Mouse (Mus musculus): ENCODE measurements around the gene Tmem115. TPM values are rescaled to one million over a fixed set of nuclear protein-coding genes. Genes with fewer than 3 reads are reported as not detected.
"Not testable (repeated sequence)": the region's sequence is repeated elsewhere in the genome, so short reads cannot be mapped to it uniquely, and the experiment has no call there.

Tmem115 gene
- polyA plus RNA-seq, 1 experiment from 2014 or later: 44.4 TPM

- ATAC-seq (peak; percentile 98), DNase-seq (ENCODE audit: low spot score) (peak; percentile 96)
- Histone ChIP-seq H3K4me3 (ENCODE audit: low read depth, low read length) (peak within 1 kb of the TSS; percentile 71), H3K9ac (ENCODE audit: low read length) (peak within 1 kb of the TSS; percentile 76), H3K27me3 (replicated peaks; ENCODE audit: control insufficient read depth, insufficient read depth, low read length) (no peaks in the 10 kb centered on the region), H3K9me3 (replicated peaks; ENCODE audit: control insufficient read depth, low read length) (no peaks in the 10 kb centered on the region), H3K27ac (ENCODE audit: low read depth, low read length) (no peak within 1 kb of the TSS; the same call in 1 of the 2 replicates), H3K4me2 (ENCODE audit: low read length) (peak within 1 kb of the TSS; percentile 75), H3K36me3 (ENCODE audit: control insufficient read depth, insufficient read depth, low read length) (peaks cover 65% of the 10 kb centered on the region), H3K4me1 (ENCODE audit: control insufficient read depth, insufficient read depth, low read length) (peaks cover 14% of the 10 kb centered on the region)
- under 1% methylated on average over 46 of the region's 46 CpGs for WGBS
Observed at GRCm38 (mm10) chr9:107563029-107563581, 29.4 kb downstream of the Tmem115 start, which contains the start of gene Tusc2. Gene Tusc2 (plus strand): TSS chr9:107563255.

GRCm38 (mm10) chr9:107565556-107565955, 31.8 kb downstream of the Tmem115 start:
- not testable (repeated sequence) for H3K4me3 ChIP-seq (ENCODE audit: low read depth, low read length); ATAC-seq; DNase-seq (ENCODE audit: low spot score); H3K9ac ChIP-seq (ENCODE audit: low read length); H3K9me3 ChIP-seq (replicated peaks; ENCODE audit: control insufficient read depth, low read length); H3K4me2 ChIP-seq (ENCODE audit: low read length); H3K27ac ChIP-seq (ENCODE audit: low read depth, low read length); H3K27me3 ChIP-seq (replicated peaks; ENCODE audit: control insufficient read depth, insufficient read depth, low read length)
- peaks cover 41% of the 10 kb centered on the region for H3K36me3 ChIP-seq (ENCODE audit: control insufficient read depth, insufficient read depth, low read length)
- 46% methylated on average over 5 of the region's 5 CpGs for WGBS
- peaks cover 24% of the 10 kb centered on the region for H3K4me1 ChIP-seq (ENCODE audit: control insufficient read depth, insufficient read depth, low read length)

GRCm38 (mm10) chr9:107566041-107566709, 32.4 kb downstream of the Tmem115 start:
- Histone ChIP-seq H3K4me3 (ENCODE audit: low read depth, low read length) (no peak overlapping the region), H3K4me1 (ENCODE audit: control insufficient read depth, insufficient read depth, low read length) (peaks cover 31% of the 10 kb centered on the region), H3K27me3 (replicated peaks; ENCODE audit: control insufficient read depth, insufficient read depth, low read length) (no peaks in the 10 kb centered on the region), H3K9me3 (replicated peaks; ENCODE audit: control insufficient read depth, low read length) (no peaks in the 10 kb centered on the region), H3K9ac (ENCODE audit: low read length) (no peak overlapping the region), H3K36me3 (ENCODE audit: control insufficient read depth, insufficient read depth, low read length) (peaks cover 41% of the 10 kb centered on the region), H3K4me2 (ENCODE audit: low read length) (0 out of 2 replicates have a peak overlapping the region, but pooled peaks have one; percentile 0), H3K27ac (ENCODE audit: low read depth, low read length) (no peak overlapping the region)
- ATAC-seq: no peak
- 60% methylated on average over 15 of the region's 15 CpGs for WGBS
- peak; percentile 73 for DNase-seq (ENCODE audit: low spot score)

- Histone ChIP-seq H3K4me1 (ENCODE audit: control insufficient read depth, insufficient read depth, low read length) (peaks cover 31% of the 10 kb centered on the region), H3K9ac (ENCODE audit: low read length) (no peak overlapping the region), H3K27me3 (replicated peaks; ENCODE audit: control insufficient read depth, insufficient read depth, low read length) (no peaks in the 10 kb centered on the region), H3K36me3 (ENCODE audit: control insufficient read depth, insufficient read depth, low read length) (peaks cover 41% of the 10 kb centered on the region), H3K9me3 (replicated peaks; ENCODE audit: control insufficient read depth, low read length) (no peaks in the 10 kb centered on the region), H3K4me3 (ENCODE audit: low read depth, low read length) (no peak overlapping the region), H3K27ac (ENCODE audit: low read depth, low read length) (no peak overlapping the region), H3K4me2 (ENCODE audit: low read length) (no peak overlapping the region)
- WGBS: 64% methylated on average over 3 of the region's 3 CpGs
- no peak for ATAC-seq
- no peak for DNase-seq (ENCODE audit: low spot score)
Observed at GRCm38 (mm10) chr9:107566855-107567254, 33.1 kb downstream of the Tmem115 start.

- Histone ChIP-seq H3K36me3 (ENCODE audit: control insufficient read depth, insufficient read depth, low read length) (peaks cover 43% of the 10 kb centered on the region), H3K4me2 (ENCODE audit: low read length) (peak within 1 kb of the TSS; percentile 92), H3K27ac (ENCODE audit: low read depth, low read length) (peak within 1 kb of the TSS; percentile 77), H3K27me3 (replicated peaks; ENCODE audit: control insufficient read depth, insufficient read depth, low read length) (no peaks in the 10 kb centered on the region), H3K4me3 (ENCODE audit: low read depth, low read length) (peak within 1 kb of the TSS; percentile 88), H3K9ac (ENCODE audit: low read length) (peak within 1 kb of the TSS; percentile 92), H3K9me3 (replicated peaks; ENCODE audit: control insufficient read depth, low read length) (no peaks in the 10 kb centered on the region), H3K4me1 (ENCODE audit: control insufficient read depth, insufficient read depth, low read length) (peaks cover 31% of the 10 kb centered on the region)
- ATAC-seq: no peak
- no peak for DNase-seq (ENCODE audit: low spot score)
- 4% methylated on average over 18 of the region's 18 CpGs for WGBS
Observed at GRCm38 (mm10) chr9:107567702-107568319, 34.1 kb downstream of the Tmem115 start, which contains the start of gene Hyal2. Gene Hyal2 (plus strand): TSS chr9:107567945.

- peak overlapping the region; percentile 88 for H3K4me3 ChIP-seq (ENCODE audit: low read depth, low read length)
- peak; percentile 91 for ATAC-seq
- peak overlapping the region; percentile 92 for H3K4me2 ChIP-seq (ENCODE audit: low read length)
- peaks cover 51% of the 10 kb centered on the region for H3K36me3 ChIP-seq (ENCODE audit: control insufficient read depth, insufficient read depth, low read length)
- DNase-seq (ENCODE audit: low spot score): peak; percentile 95
- H3K9me3 ChIP-seq (replicated peaks; ENCODE audit: control insufficient read depth, low read length): no peaks in the 10 kb centered on the region
- WGBS: under 1% methylated on average over 41 of the region's 41 CpGs
- H3K27ac ChIP-seq (ENCODE audit: low read depth, low read length): peak overlapping the region; percentile 77
- peaks cover 29% of the 10 kb centered on the region for H3K4me1 ChIP-seq (ENCODE audit: control insufficient read depth, insufficient read depth, low read length)
- H3K9ac ChIP-seq (ENCODE audit: low read length): peak overlapping the region; percentile 92
- no peaks in the 10 kb centered on the region for H3K27me3 ChIP-seq (replicated peaks; ENCODE audit: control insufficient read depth, insufficient read depth, low read length)
Observed at GRCm38 (mm10) chr9:107568331-107569261, 34.9 kb downstream of the Tmem115 start.

GRCm38 (mm10) chr9:107569270-107569669, 35.5 kb downstream of the Tmem115 start:
- no peak for DNase-seq (ENCODE audit: low spot score)
- Histone ChIP-seq H3K27me3 (replicated peaks; ENCODE audit: control insufficient read depth, insufficient read depth, low read length) (no peaks in the 10 kb centered on the region), H3K4me1 (ENCODE audit: control insufficient read depth, insufficient read depth, low read length) (peaks cover 25% of the 10 kb centered on the region), H3K36me3 (ENCODE audit: control insufficient read depth, insufficient read depth, low read length) (peaks cover 54% of the 10 kb centered on the region), H3K4me3 (ENCODE audit: low read depth, low read length) (peak overlapping the region; percentile 88), H3K27ac (ENCODE audit: low read depth, low read length) (peak overlapping the region; percentile 77), H3K9me3 (replicated peaks; ENCODE audit: control insufficient read depth, low read length) (no peaks in the 10 kb centered on the region), H3K4me2 (ENCODE audit: low read length) (peak overlapping the region; percentile 92), H3K9ac (ENCODE audit: low read length) (peak overlapping the region; percentile 92)
- WGBS: 1% methylated on average over 23 of the region's 23 CpGs
- peak; percentile 25 for ATAC-seq

- no peak for DNase-seq (ENCODE audit: low spot score)
- ATAC-seq: no peak
- Histone ChIP-seq H3K9me3 (replicated peaks; ENCODE audit: control insufficient read depth, low read length) (no peaks in the 10 kb centered on the region), H3K27me3 (replicated peaks; ENCODE audit: control insufficient read depth, insufficient read depth, low read length) (no peaks in the 10 kb centered on the region), H3K36me3 (ENCODE audit: control insufficient read depth, insufficient read depth, low read length) (peaks cover 52% of the 10 kb centered on the region), H3K4me2 (ENCODE audit: low read length) (peak overlapping the region; percentile 92), H3K4me1 (ENCODE audit: control insufficient read depth, insufficient read depth, low read length) (peaks cover 25% of the 10 kb centered on the region), H3K27ac (ENCODE audit: low read depth, low read length) (peak overlapping the region; percentile 77; the same call in 1 of the 2 replicates), H3K4me3 (ENCODE audit: low read depth, low read length) (peak overlapping the region; percentile 88), H3K9ac (ENCODE audit: low read length) (peak overlapping the region; percentile 92)
- WGBS: 31% methylated on average over 13 of the region's 13 CpGs
Observed at GRCm38 (mm10) chr9:107570016-107570415, 36.3 kb downstream of the Tmem115 start.
